Mouse (Mus musculus) testis, adult 2 months (tissue): ENCODE measurements around the gene Ipcef1.

Experiments used
- CTCF ChIP-seq: fragments of 200-500 bp; IDR thresholded peaks from 2 replicates; pipeline ENCODE4 v1.5.1; 2012; ENCODE audit warnings: low read depth, mild to moderate bottlenecking, inconsistent platforms, low read length, moderate library complexity; ENCODE audit not compliant: control insufficient read depth, insufficient read depth, insufficient replicate concordance
- POLR2A ChIP-seq: fragments of 200-500 bp; IDR thresholded peaks from 2 replicates; pipeline ENCODE4 v1.6.1; 2012; ENCODE audit warnings: low read depth, mild to moderate bottlenecking, inconsistent platforms, low read length, moderate library complexity; ENCODE audit not compliant: control insufficient read depth

- TF ChIP-seq POLR2A = no peak
- TF ChIP-seq CTCF = no peak
Observed at GRCm38 (mm10) chr10:6987399-6988098, 64.7 kb downstream of the Ipcef1 start.
